Mouse (Mus musculus): ENCODE data around the gene Nmnat3. TPM values are rescaled to one million over a fixed set of nuclear protein-coding genes. Genes with fewer than 3 reads are reported as not detected.

Nmnat3 gene
- polyA plus RNA-seq, 1 experiment from 2014 or later, result 1.6 TPM

GRCm38 (mm10) chr9:98466709-98467108 is 179.5 kb downstream of the Nmnat3 start:
- Histone ChIP-seq H3K36me3 (ENCODE audit: control insufficient read depth, insufficient read depth, low read length) (no peaks in the 10 kb centered on the region), H3K4me2 (ENCODE audit: low read length) (no peak overlapping the region), H3K4me1 (ENCODE audit: control insufficient read depth, insufficient read depth, low read depth, low read length) (no peaks in the 10 kb centered on the region), H3K9me3 (ENCODE audit: control insufficient read depth, low read length) (no peaks in the 10 kb centered on the region), H3K4me3 (ENCODE audit: low read length) (no peak overlapping the region), H3K9ac (ENCODE audit: low read depth, low read length) (no peak overlapping the region), H3K27ac (ENCODE audit: low read depth, low read length) (no peak overlapping the region), H3K27me3 (replicated peaks; ENCODE audit: control insufficient read depth, insufficient read depth, low read length) (no peaks in the 10 kb centered on the region)
- WGBS, result 67% methylated on average over 2 of the region's 2 CpGs
- ATAC-seq, result no peak

Other genes starting within 250 kb of the Nmnat3 start
- 38.1 and 44.8 TPM in 2 replicates for gene Rbp1, start 135.5 kb downstream of the Nmnat3 start, polyA plus RNA-seq (2015; fragmentation: Nextera tagmentation; extraction: Ambion mirVana)
- gene Rbp2, start 198.7 kb downstream of the Nmnat3 start, polyA plus RNA-seq (2015; fragmentation: Nextera tagmentation; extraction: Ambion mirVana), result 0.98 and 1.3 TPM in 2 replicates

Data from hindbrain, embryonic 16.5 days (tissue).